Mouse (Mus musculus) neural tube, embryonic 12.5 days (tissue): ENCODE measurements around the gene Lhx1. TPM values are rescaled to one million over a fixed set of nuclear protein-coding genes. Genes with fewer than 3 reads are reported as not detected.

ENCODE experiments used
- ATAC-seq: fragments of 200-750 bp; cut with Nextera tagmentation; 2 replicates; pipeline ENCODE4 v1.8.0; 2017; ENCODE audit warnings: low read depth, mild to moderate bottlenecking, moderate TSS enrichment, moderate library complexity; ENCODE audit not compliant: low FRiP score
- H3K27ac ChIP-seq: fragments of 300-500 bp; sonication (generic); 2 replicates; pipeline ENCODE4 v1.5.1; 2016
- H3K27me3 ChIP-seq: fragments of 300-500 bp; sonication (generic); replicated peaks from 2 replicates; pipeline ENCODE4 v1.6.1; 2016; ENCODE audit warnings: mild to moderate bottlenecking
- H3K36me3 ChIP-seq: fragments of 300-500 bp; sonication (generic); 2 replicates; pipeline ENCODE4 v1.6.1; 2016; ENCODE audit warnings: mild to moderate bottlenecking
- H3K4me1 ChIP-seq: fragments of 300-500 bp; sonication (generic); 2 replicates; pipeline ENCODE4 v1.6.1; 2016
- H3K4me2 ChIP-seq: fragments of 300-500 bp; sonication (generic); replicated peaks from 2 replicates; pipeline ENCODE4 v1.6.1; 2016; ENCODE audit warnings: mild to moderate bottlenecking
- H3K4me3 ChIP-seq: fragments of 300-500 bp; sonication (generic); 2 replicates; pipeline ENCODE4 v1.5.1; 2016
- H3K9ac ChIP-seq: fragments of 300-500 bp; sonication (generic); 2 replicates; pipeline ENCODE4 v1.6.1; 2016; ENCODE audit warnings: mild to moderate bottlenecking
- H3K9me3 ChIP-seq: fragments of 300-500 bp; sonication (generic); 2 replicates; pipeline ENCODE4 v1.6.1; 2016; ENCODE audit warnings: mild to moderate bottlenecking
- WGBS: fragments of 180-500 bp; shearing (Covaris S2); methylation state at CpG from one replicate; pipeline ENCODE4 v1.1.7; 2016; 5-methylcytosine and 5-hydroxymethylcytosine counted together
- polyA plus RNA-seq: library from polyadenylated mRNA; unstranded; fragments of >200 nt; fragmentation: Nextera tagmentation; extraction: Ambion mirVana; gene quantifications from 2 replicates; pipeline ENCODE4 v1.2.1, GENCODE M21; 2016

Gene Lhx1
- polyA plus RNA-seq, 1 experiment from 2014 or later = 68.4 TPM

DNA sequence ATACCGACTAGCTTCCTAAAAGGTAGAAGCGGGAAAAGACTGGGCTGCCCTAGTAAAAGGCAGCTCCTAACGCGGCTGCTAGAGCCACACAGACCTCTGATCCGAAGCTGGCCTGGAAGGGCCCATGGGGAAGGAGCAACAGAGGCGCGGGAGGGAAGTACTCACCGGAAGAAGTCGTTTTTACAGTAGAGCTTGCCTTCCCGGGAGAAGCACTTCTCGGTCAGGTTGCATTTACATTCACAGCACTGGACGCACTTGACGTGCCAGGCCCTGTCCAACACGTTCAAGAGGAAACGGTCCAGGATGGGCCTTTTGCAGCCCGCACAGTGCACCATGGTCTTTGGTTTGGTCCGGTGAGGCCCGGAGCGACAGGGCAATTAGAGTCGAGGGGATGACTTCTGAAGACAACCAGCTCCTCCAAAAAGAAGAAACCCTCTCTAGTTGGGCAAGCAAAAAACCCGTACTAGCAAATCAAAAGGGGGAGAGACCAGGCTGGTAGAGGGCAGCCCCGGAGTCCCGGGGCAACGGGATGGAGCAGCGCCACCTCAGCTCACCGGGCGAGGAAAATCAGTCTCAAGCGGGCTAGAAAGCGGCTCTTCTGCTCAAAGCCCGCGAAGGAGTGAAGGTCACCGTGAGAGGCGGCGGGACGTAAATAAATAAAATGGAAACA, 1.4 kb downstream of the Lhx1 start:
- H3K27me3 ChIP-seq = peaks cover 97% of the 10 kb centered on the region
- H3K36me3 ChIP-seq = no peaks in the 10 kb centered on the region
- no peak for ATAC-seq
- peak overlapping the region; percentile 87 for H3K9ac ChIP-seq
- H3K4me3 ChIP-seq = peak overlapping the region; percentile 55
- peaks cover 8% of the 10 kb centered on the region for H3K4me1 ChIP-seq
- no peaks in the 10 kb centered on the region for H3K9me3 ChIP-seq
- H3K4me2 ChIP-seq = peak overlapping the region; percentile 71
- WGBS = under 1% methylated on average over 35 of the region's 35 CpGs
- H3K27ac ChIP-seq = peak overlapping the region; percentile 70; the same call in 1 of the 2 replicates

GRCm38 (mm10) chr11:84523321-84523831, 2.0 kb downstream of the Lhx1 start:
- 0% methylated on average over 16 of the region's 16 CpGs for WGBS
- Histone ChIP-seq H3K27ac (peak overlapping the region; percentile 70; the same call in 1 of the 2 replicates), H3K4me2 (peak overlapping the region; percentile 71), H3K4me3 (peak overlapping the region; percentile 55), H3K9me3 (no peaks in the 10 kb centered on the region), H3K4me1 (peaks cover 8% of the 10 kb centered on the region), H3K27me3 (peaks cover 98% of the 10 kb centered on the region), H3K9ac (peak overlapping the region; percentile 87), H3K36me3 (no peaks in the 10 kb centered on the region)
- ATAC-seq = no peak

DNA sequence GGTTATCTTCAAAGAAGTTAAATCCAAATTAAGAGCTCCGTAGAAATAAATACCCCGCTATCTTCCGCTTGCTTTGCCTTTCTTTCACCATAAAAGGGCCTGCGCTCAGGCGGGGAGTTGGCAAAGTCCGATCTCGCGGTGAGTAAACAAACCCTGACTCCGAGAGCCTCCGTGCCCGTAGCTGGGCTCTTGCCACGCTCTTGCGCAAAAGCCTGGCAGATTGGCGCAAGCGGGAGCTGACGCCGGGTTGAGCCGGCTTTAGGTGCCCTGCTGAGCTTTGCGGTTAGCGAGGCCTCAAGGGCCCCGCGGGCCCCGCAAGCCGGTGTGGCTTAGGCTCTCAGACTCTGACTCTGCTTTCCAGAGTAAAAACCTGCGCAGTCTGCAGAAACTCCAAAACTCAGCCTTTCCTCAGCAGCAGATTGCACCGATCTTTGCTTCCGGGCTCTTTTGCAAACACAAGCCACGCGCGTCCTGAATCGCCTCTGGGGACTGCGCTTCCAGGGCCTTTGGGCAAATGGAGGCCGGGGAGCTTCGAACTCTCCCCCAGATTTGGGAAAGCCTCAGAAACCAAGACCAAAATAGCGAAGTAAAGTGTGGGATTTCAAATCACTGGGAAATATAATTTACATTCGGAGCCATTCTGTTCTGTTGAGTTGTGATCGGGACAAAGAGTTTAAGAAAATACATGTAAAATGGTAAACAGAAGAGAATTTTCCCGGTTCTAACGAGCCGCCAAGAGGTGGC, 2.6 kb downstream of the Lhx1 start:
- peak overlapping the region; percentile 32; the same call in 1 of the 2 replicates for H3K27ac ChIP-seq
- peak overlapping the region; percentile 71 for H3K4me2 ChIP-seq
- peaks cover 92% of the 10 kb centered on the region for H3K27me3 ChIP-seq
- H3K4me3 ChIP-seq = peak overlapping the region; percentile 55
- no peaks in the 10 kb centered on the region for H3K9me3 ChIP-seq
- H3K36me3 ChIP-seq = no peaks in the 10 kb centered on the region
- no peak for ATAC-seq
- peak overlapping the region; percentile 87 for H3K9ac ChIP-seq
- peaks cover 8% of the 10 kb centered on the region for H3K4me1 ChIP-seq
- under 1% methylated on average over 40 of the region's 40 CpGs for WGBS

- Histone ChIP-seq H3K27me3 (peaks cover 87% of the 10 kb centered on the region), H3K4me3 (peak overlapping the region; percentile 55), H3K36me3 (no peaks in the 10 kb centered on the region), H3K4me1 (peaks cover 8% of the 10 kb centered on the region), H3K9ac (peak overlapping the region; percentile 87), H3K27ac (peak overlapping the region; percentile 27; the same call in 1 of the 2 replicates), H3K9me3 (no peaks in the 10 kb centered on the region), H3K4me2 (peak overlapping the region; percentile 71)
- ATAC-seq = no peak
- 7% methylated on average over 24 of the region's 24 CpGs for WGBS
Measured at GRCm38 (mm10) chr11:84521751-84522299, 3.5 kb downstream of the Lhx1 start.

- peaks cover 87% of the 10 kb centered on the region for H3K27me3 ChIP-seq
- H3K9ac ChIP-seq = peak overlapping the region; percentile 87
- H3K9me3 ChIP-seq = no peaks in the 10 kb centered on the region
- peak overlapping the region; percentile 71 for H3K4me2 ChIP-seq
- ATAC-seq = no peak
- 6% methylated on average over 3 of the region's 3 CpGs for WGBS
- H3K4me1 ChIP-seq = peaks cover 8% of the 10 kb centered on the region
- H3K27ac ChIP-seq = peak overlapping the region; percentile 27; the same call in 1 of the 2 replicates
- peak overlapping the region; percentile 55 for H3K4me3 ChIP-seq
- no peaks in the 10 kb centered on the region for H3K36me3 ChIP-seq
Measured at GRCm38 (mm10) chr11:84521071-84521390, 4.3 kb downstream of the Lhx1 start.

DNA sequence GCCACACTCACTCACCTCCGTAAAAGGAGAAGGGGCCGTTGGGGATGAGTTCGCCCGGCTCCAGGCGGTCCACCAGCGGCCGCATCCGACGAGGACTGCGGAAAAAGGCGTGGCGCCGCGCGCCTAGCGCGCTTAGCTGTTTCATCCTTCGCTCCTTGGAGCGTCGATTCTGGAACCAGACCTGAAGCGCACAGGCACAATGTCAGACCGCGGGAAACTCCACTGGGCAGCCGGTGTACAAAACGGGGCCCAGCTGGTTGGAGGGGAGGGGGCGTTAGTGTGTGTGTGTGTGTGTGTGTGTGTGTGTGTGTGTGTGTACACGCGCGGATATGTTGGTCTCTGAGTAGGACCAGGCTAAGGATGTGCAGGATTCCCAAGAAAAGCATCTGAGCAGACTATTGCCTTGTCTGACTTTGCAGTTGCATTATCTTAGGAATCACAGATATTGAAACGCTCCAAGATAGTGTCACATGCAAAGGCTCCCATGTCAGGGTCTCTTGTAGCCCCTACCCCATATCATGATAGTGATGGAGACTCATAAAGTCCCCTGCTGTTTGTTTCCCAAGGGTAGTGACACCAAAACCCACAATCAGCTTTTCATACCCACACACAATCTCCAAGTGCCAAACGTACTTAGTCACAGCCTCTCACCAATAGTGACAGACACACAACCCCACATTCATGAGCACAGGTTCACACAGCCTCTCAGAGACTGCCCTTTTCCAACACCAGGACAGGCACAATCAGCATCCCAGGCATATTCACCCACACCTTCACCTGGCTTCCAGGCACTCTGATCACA, 4.9 kb downstream of the Lhx1 start:
- Histone ChIP-seq H3K4me2 (peak overlapping the region; percentile 71), H3K36me3 (no peaks in the 10 kb centered on the region), H3K9ac (peak overlapping the region; percentile 87), H3K4me1 (peaks cover 8% of the 10 kb centered on the region), H3K27me3 (peaks cover 87% of the 10 kb centered on the region), H3K27ac (peak overlapping the region; percentile 37; the same call in 1 of the 2 replicates), H3K4me3 (peak overlapping the region; percentile 55), H3K9me3 (no peaks in the 10 kb centered on the region)
- WGBS = 3% methylated on average over 31 of the region's 31 CpGs
- ATAC-seq = no peak

DNA sequence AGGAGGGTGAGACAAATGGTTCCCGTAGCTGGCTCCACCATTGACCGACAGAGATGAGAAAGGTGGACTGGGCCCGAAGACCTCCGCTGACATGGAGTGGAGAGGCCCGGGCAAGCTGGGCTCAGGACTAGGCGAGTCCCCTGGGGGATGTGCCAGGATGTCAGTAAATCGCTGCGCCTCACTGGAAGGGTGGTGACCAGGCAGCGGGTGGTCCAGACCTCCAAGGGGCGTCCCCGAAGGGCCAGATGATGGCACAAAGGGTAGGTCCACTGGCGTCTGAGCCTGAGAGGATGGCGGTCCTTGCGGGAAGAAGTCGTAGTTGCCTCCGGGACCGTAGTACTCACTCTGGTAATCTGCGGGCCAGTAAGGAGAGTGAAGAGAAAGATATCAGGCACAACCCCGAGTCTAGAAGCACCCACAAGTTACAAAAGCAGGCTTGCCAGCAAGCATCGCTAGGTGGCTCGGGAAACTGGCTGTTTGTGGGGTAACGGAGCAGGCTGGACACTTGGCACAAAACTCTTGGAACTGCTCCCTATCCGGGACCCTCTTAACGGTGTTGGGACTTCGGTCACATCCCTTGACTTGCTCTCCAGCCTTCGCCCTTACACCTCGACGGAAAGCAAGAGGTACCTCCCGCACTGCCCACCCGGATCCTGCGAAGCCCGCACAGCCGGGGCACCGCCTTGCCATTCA, 5.6 kb downstream of the Lhx1 start:
- no peak for ATAC-seq
- Histone ChIP-seq H3K9ac (peak overlapping the region; percentile 87), H3K36me3 (no peaks in the 10 kb centered on the region), H3K9me3 (no peaks in the 10 kb centered on the region), H3K4me3 (peak overlapping the region; percentile 55), H3K4me1 (peaks cover 5% of the 10 kb centered on the region), H3K27me3 (peaks cover 87% of the 10 kb centered on the region), H3K4me2 (peak overlapping the region; percentile 71), H3K27ac (peak overlapping the region; percentile 37)
- WGBS = 3% methylated on average over 34 of the region's 34 CpGs

DNA sequence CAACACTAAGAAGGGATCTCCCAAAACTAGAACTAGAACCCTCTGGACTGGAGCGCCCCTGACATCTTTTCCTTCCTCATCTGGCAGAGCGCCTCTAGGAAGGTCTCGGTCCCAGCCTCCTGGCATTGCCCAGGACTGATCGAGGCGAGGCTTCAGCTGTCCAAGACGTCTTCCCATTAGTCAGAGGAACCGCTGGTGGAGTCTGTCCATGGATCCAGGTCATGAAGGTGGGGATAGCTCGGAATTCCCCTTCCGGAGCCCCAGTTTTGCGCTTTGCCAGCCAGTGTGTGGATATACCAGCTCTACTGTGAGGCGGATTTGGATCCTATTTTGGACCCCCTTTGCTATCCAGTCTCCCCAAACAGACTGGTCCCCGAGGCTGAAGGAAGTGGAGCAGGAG, 6.3 kb downstream of the Lhx1 start:
- Histone ChIP-seq H3K9ac (peak overlapping the region; percentile 87), H3K4me2 (peak overlapping the region; percentile 71), H3K36me3 (no peaks in the 10 kb centered on the region), H3K4me3 (peak overlapping the region; percentile 55), H3K27me3 (peaks cover 88% of the 10 kb centered on the region), H3K4me1 (peaks cover 3% of the 10 kb centered on the region; the same call in 1 of the 2 replicates), H3K27ac (0 out of 2 replicates have a peak overlapping the region, but pooled peaks have one; percentile 32), H3K9me3 (no peaks in the 10 kb centered on the region)
- WGBS = 3% methylated on average over 12 of the region's 12 CpGs
- no peak for ATAC-seq

DNA sequence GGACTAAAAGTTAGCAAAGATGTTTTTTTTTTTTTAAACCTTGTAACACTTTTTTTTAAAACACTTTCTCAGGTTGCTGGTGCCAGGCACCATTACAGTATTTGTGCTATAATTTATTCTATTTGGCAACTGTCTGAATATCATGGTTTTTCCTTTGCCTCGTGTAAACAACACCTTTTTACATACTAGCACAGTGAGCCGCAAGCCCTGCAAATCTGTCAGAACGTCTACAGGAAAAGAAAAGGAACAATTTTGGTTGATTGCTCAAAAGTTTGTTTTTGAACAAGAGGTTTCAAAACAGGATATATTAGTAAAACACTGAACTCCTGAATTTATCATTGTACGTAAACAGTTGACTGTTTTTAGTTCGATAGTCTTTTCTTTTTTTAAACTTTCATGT, 7.1 kb downstream of the Lhx1 start:
- WGBS = 20% methylated on average over 5 of the region's 5 CpGs
- H3K4me3 ChIP-seq = no peak overlapping the region
- H3K36me3 ChIP-seq = no peaks in the 10 kb centered on the region
- H3K9me3 ChIP-seq = no peaks in the 10 kb centered on the region
- ATAC-seq = no peak
- peak overlapping the region; percentile 33; the same call in 1 of the 2 replicates for H3K9ac ChIP-seq
- H3K4me1 ChIP-seq = peaks cover 3% of the 10 kb centered on the region; the same call in 1 of the 2 replicates
- peak overlapping the region; percentile 71 for H3K4me2 ChIP-seq
- no peak overlapping the region for H3K27ac ChIP-seq
- peaks cover 81% of the 10 kb centered on the region for H3K27me3 ChIP-seq

DNA sequence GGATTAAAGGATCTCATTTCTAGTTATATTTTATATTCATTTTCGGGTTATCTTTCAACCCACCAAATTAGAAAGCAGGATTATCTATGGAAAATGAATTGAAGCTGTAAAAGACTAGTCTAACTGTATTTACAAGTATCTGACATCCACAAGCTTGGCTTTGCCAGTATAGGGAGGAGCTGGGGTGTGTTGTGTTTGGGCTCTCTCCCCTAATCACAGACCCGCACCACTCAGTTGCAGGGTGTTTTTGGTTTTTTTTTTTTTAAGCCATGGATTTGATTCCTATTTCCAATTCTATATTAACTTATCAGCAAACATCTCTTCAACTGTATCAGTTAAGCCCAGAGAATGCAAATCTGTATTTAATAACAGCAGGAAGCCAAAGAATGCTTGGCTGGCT, 7.9 kb downstream of the Lhx1 start:
- Histone ChIP-seq H3K27me3 (peaks cover 73% of the 10 kb centered on the region), H3K27ac (no peak overlapping the region), H3K4me1 (peaks cover 8% of the 10 kb centered on the region), H3K4me3 (0 out of 2 replicates have a peak overlapping the region, but pooled peaks have one; percentile 9), H3K4me2 (peak overlapping the region; percentile 43; the same call in 1 of the 2 replicates), H3K36me3 (no peaks in the 10 kb centered on the region), H3K9ac (no peak overlapping the region), H3K9me3 (no peaks in the 10 kb centered on the region)
- 11% methylated on average over 2 of the region's 2 CpGs for WGBS
- no peak for ATAC-seq
